Mouse (Mus musculus) monocyte, adult 5-6 weeks (primary cell): ENCODE measurements around the gene Tbl3. TPM values are rescaled to one million over a fixed set of nuclear protein-coding genes. Genes with fewer than 3 reads are reported as not detected.

Experiments used
- ATAC-seq: fragments of 153-309, 156-312 bp; replicated peaks from 2 replicates; pipeline ENCODE4 v1.8.0; 2017; ENCODE audit warnings: mild to moderate bottlenecking; ENCODE audit not compliant: low TSS enrichment, insufficient number of reproducible peaks, severe bottlenecking, poor library complexity, low FRiP score
- total RNA-seq: library from RNA; stranded (forward); fragments of 200-1000, 200-491, 200-594 nt; gene quantifications from 3 replicates; pipeline ENCODE4 v1.2.3, GENCODE M21; 2017

The Tbl3 gene
- total RNA-seq, result 9.7 to 19.8 TPM (median 18.6 TPM) in 3 replicates

- peak; percentile 91 for ATAC-seq
These were observed at the start of gene Tbl3 for GRCm38 (mm10) chr17:24706982-24707800. TSS of gene Tbl3 (minus strand) at chr17:24707660.

- no peak for ATAC-seq
These were observed 45.2 kb upstream of the Tbl3 start, which contains the start of gene Hs3st6 for GRCm38 (mm10) chr17:24752415-24753394. TSS of gene Hs3st6 (plus strand) at chr17:24752988.

- ATAC-seq, result no peak
These were observed 44.1 kb upstream of the Tbl3 start for GRCm38 (mm10) chr17:24751528-24751927.

GRCm38 (mm10) chr17:24746986-24747385, 39.5 kb upstream of the Tbl3 start:
- no peak for ATAC-seq

- peak; percentile 73 for ATAC-seq
These were observed 38.4 kb upstream of the Tbl3 start for GRCm38 (mm10) chr17:24745526-24746497.

- ATAC-seq, result no peak
These were observed 36.9 kb upstream of the Tbl3 start for GRCm38 (mm10) chr17:24744381-24744780.

- no peak for ATAC-seq
These were observed 36.4 kb upstream of the Tbl3 start for GRCm38 (mm10) chr17:24743896-24744295.

- ATAC-seq, result peak; percentile 32
These were observed 34.8 kb upstream of the Tbl3 start for GRCm38 (mm10) chr17:24742307-24742706.

- ATAC-seq, result no peak
These were observed 32.5 kb upstream of the Tbl3 start for GRCm38 (mm10) chr17:24739926-24740325.

GRCm38 (mm10) chr17:24738238-24738637, 30.8 kb upstream of the Tbl3 start:
- ATAC-seq, result no peak

- peak; percentile 37 for ATAC-seq
These were observed 29.8 kb upstream of the Tbl3 start for GRCm38 (mm10) chr17:24737135-24737810.

- peak; percentile 84 for ATAC-seq
These were observed 29.0 kb upstream of the Tbl3 start, which contains the start of gene Msrb1 for GRCm38 (mm10) chr17:24736330-24737051. TSS of gene Msrb1 (plus strand) at chr17:24736642.

- no peak for ATAC-seq
These were observed 28.0 kb upstream of the Tbl3 start for GRCm38 (mm10) chr17:24735446-24735845.

GRCm38 (mm10) chr17:24734513-24734912, 27.1 kb upstream of the Tbl3 start:
- ATAC-seq, result no peak

- ATAC-seq, result no peak
These were observed 26.1 kb upstream of the Tbl3 start for GRCm38 (mm10) chr17:24733434-24734050.

GRCm38 (mm10) chr17:24732233-24732935, 24.9 kb upstream of the Tbl3 start:
- ATAC-seq, result no peak
